Mouse (Mus musculus) heart, postnatal 36 days (tissue): Measurements from ENCODE around the gene Npy1r. TPM values are rescaled to one million over a fixed set of nuclear protein-coding genes. Genes with fewer than 3 reads are reported as not detected.

ENCODE experiments used
- total RNA-seq, 2 experiments: library from RNA; stranded (reverse); gene quantifications; 2 replicates each; pipeline ENCODE4 v1.2.3; 2021

Gene Npy1r
- total RNA-seq, 2 experiments from 2014 or later = 1.2 to 1.4 TPM

Other genes with a start within 250 kb of the Npy1r start
- gene Tma16, start 210.7 kb upstream of the Npy1r start, total RNA-seq = 1 to 10 TPM; 4.1 to 4.2 TPM
- gene Tktl2, start 185.4 kb upstream of the Npy1r start, total RNA-seq = not detected
- gene Npy5r, start 9.1 kb upstream of the Npy1r start, total RNA-seq = not detected
- 1 to 10 TPM; 4.5 to 5.0 TPM for gene Naf1, start 163.0 kb downstream of the Npy1r start, total RNA-seq